8 mouse cellular contexts compared by ENCODE assay signal in genomic region chr13:44734441-44734840, GRCm38 (mm10). TPM values are rescaled to one million over a fixed set of nuclear protein-coding genes. Genes with fewer than 3 reads are reported as not detected.
DNase-seq lines count a peak whose midpoint lies in the region; ATAC-seq and TF ChIP-seq lines count a peak whose summit lies in the region.

No protein-coding gene starts in this region.

- 0 out of 2 replicates have a peak overlapping the region, but pooled peaks have one; percentile 73 for H3K27ac ChIP-seq in layer of hippocampus, adult 2 months
- H3K27ac ChIP-seq in brown adipose tissue, adult 24 weeks (replicated peaks; ENCODE audit: low read depth, low read length), result peak overlapping the region; percentile 78
- H3K27ac ChIP-seq in hindbrain, postnatal 0 days, result peak overlapping the region; percentile 74; the same call in 1 of the 2 replicates

- whole genome bisulfite sequencing in hindbrain, postnatal 0 days, result 46% methylated on average over 5 of the region's 5 CpGs

- TF ChIP-seq CTCF in layer of hippocampus, adult 2 months (conservative IDR thresholded peaks at IDR 0.05), result no peak
- no peak for TF ChIP-seq CTCF in hindbrain, postnatal 0 days (IDR thresholded peaks at IDR 0.05; ENCODE audit: low read depth)

- intact Hi-C loops in gastrocnemius, postnatal 14 days (cut with DNase I; ENCODE audit: low total_unique reads), result no loop called here

- peaks cover 15% of the 10 kb centered on the region for H3K4me1 ChIP-seq in brown adipose tissue, adult 24 weeks (ENCODE audit: control insufficient read depth, insufficient read depth, insufficient read length, low read length)
- peaks cover 11% of the 10 kb centered on the region; the same call in 1 of the 2 replicates for H3K4me1 ChIP-seq in hindbrain, postnatal 0 days (ENCODE audit: insufficient read depth, low read length)

- H3K4me2 ChIP-seq in hindbrain, postnatal 0 days (ENCODE audit: low read depth, low read length), result peak overlapping the region; percentile 76
- peak overlapping the region; percentile 84 for H3K4me2 ChIP-seq in myocyte (ENCODE audit: low read depth)

- ATAC-seq in hindbrain, postnatal 0 days, result no peak

- H3K27me3 ChIP-seq in hindbrain, postnatal 0 days (ENCODE audit: insufficient read depth, low read length), result no peaks in the 10 kb centered on the region
- no peaks in the 10 kb centered on the region for H3K27me3 ChIP-seq in myocyte (ENCODE audit: control insufficient read depth, insufficient read depth, insufficient read length)

- no peak for TF ChIP-seq POLR2A in myocyte (IDR thresholded peaks at IDR 0.05; ENCODE audit: insufficient read length, low read depth)

- H3ac ChIP-seq in myocyte (ENCODE audit: control insufficient read depth, insufficient read length), result no peak overlapping the region

- DNase-seq in layer of hippocampus, adult 2 months (ENCODE audit: low spot score in 2 of 2), result no peak
- no peak for DNase-seq in layer of hippocampus, adult 8-10 months (ENCODE audit: low spot score in 2 of 2)
- no peak for DNase-seq in hindbrain, postnatal 0 days (ENCODE audit: low spot score)
- no peak for DNase-seq in adrenal gland, postnatal 14 days
- no peak for DNase-seq in gastrocnemius, postnatal 14 days
- no peak for DNase-seq in frontal cortex, postnatal 10 days (ENCODE audit: low spot score in 2 of 2)

- peak overlapping the region; percentile 91 for H3K4me3 ChIP-seq in layer of hippocampus, adult 2 months
- H3K4me3 ChIP-seq in brown adipose tissue, adult 24 weeks (ENCODE audit: insufficient read depth, low read depth, low read length), result peak overlapping the region; percentile 78
- peak overlapping the region; percentile 49 for H3K4me3 ChIP-seq in hindbrain, postnatal 0 days (ENCODE audit: low read length)
- peak overlapping the region; percentile 39 for H3K4me3 ChIP-seq in myocyte

- H3K36me3 ChIP-seq in hindbrain, postnatal 0 days (ENCODE audit: insufficient read depth, low read length), result no peaks in the 10 kb centered on the region
- no peaks in the 10 kb centered on the region for H3K36me3 ChIP-seq in myocyte (ENCODE audit: control insufficient read depth, insufficient read depth)

- peaks cover 62% of the 10 kb centered on the region for H3K79me2 ChIP-seq in myocyte (ENCODE audit: control insufficient read depth, insufficient read depth)

- peak overlapping the region; percentile 79; the same call in 1 of the 2 replicates for H3K9ac ChIP-seq in hindbrain, postnatal 0 days (replicated peaks; ENCODE audit: low read length)

- no peaks in the 10 kb centered on the region for H3K9me3 ChIP-seq in hindbrain, postnatal 0 days (ENCODE audit: low read length)

TF ChIP-seq in myocyte, 11 proteins besides CTCF, POLR2A, EP300 and RAD21:
- TF ChIP-seq MYOD1 (IDR thresholded peaks at IDR 0.05; ENCODE audit: control insufficient read depth in 1 of 3, insufficient read length in 2 of 3, low read depth in 2 of 3), result no peak
- TF ChIP-seq USF1 (IDR thresholded peaks at IDR 0.05; ENCODE audit: low read depth), result no peak
- no peak for TF ChIP-seq CEBPB (IDR thresholded peaks at IDR 0.05; ENCODE audit: insufficient read depth, poor library complexity, severe bottlenecking)
- TF ChIP-seq POLR2AphosphoS2 (IDR thresholded peaks at IDR 0.05; ENCODE audit: insufficient read length, low read depth), result no peak
- no peak for TF ChIP-seq TCF3 (IDR thresholded peaks at IDR 0.05; ENCODE audit: insufficient read length, low read depth)
- TF ChIP-seq E2F4 (IDR thresholded peaks at IDR 0.05; ENCODE audit: insufficient read depth), result no peak
- no peak for TF ChIP-seq SRF (IDR thresholded peaks at IDR 0.05; ENCODE audit: control insufficient read depth, insufficient read length, low read depth)
- TF ChIP-seq TCF12 (IDR thresholded peaks at IDR 0.05; ENCODE audit: insufficient read depth, poor library complexity, severe bottlenecking), result no peak
- TF ChIP-seq REST (IDR thresholded peaks at IDR 0.05; ENCODE audit: insufficient read depth, insufficient read length), result no peak
- TF ChIP-seq MAX (IDR thresholded peaks at IDR 0.05; ENCODE audit: low read depth), result no peak
- TF ChIP-seq MYOG (IDR thresholded peaks at IDR 0.05; ENCODE audit: control insufficient read depth in 1 of 3, insufficient read depth in 1 of 3, insufficient read length in 2 of 3, low read depth in 2 of 3), result no peak

RNA-seq across cellular contexts. Expression of gene Jarid2, which starts 5.2 kb away (rescaled TPM):
- total RNA-seq in layer of hippocampus, adult 2 months (2021), result 10 to 100 TPM; 26.4 to 31.9 TPM
- total RNA-seq in layer of hippocampus, adult 8-10 months (2022), result 10 to 100 TPM; 26.2 to 32.8 (median 31.4) TPM
- polyA plus RNA-seq in brown adipose tissue, adult 24 weeks (2012; ENCODE audit: insufficient read depth, insufficient read length, missing spikeins), result 9.6 and 10.2 TPM in 2 replicates
- 20.3 and 21.6 TPM in 2 replicates for total RNA-seq in hindbrain, postnatal 0 days (2014; rRNA removed)
- polyA plus RNA-seq in hindbrain, postnatal 0 days (2015; fragmentation: Nextera tagmentation; extraction: Ambion mirVana), result 19.3 and 19.8 TPM in 2 replicates
- polyA plus RNA-seq in myocyte (2012; fragmentation: generic; extraction: Trizol), result 3.9 TPM
- total RNA-seq in adrenal gland, postnatal 14 days (2021), result 51.0 and 53.6 TPM in 2 replicates
- 10 to 100 TPM; 30.5 to 39.7 TPM for total RNA-seq in gastrocnemius, postnatal 14 days (2021)

Comparison
In these comparisons a context has a peak if more than half of its experiments do, and no peak if none do; other contexts are left out.
1. H3K4me3 ChIP-seq: peak in every context shown above with its lines; median percentile 91 in layer of hippocampus, adult 2 months; 78 in brown adipose tissue, adult 24 weeks; 49 in hindbrain, postnatal 0 days; 39 in myocyte.